Mouse (Mus musculus): ENCODE data around the gene Arhgap22.

Gene Arhgap22

DNA sequence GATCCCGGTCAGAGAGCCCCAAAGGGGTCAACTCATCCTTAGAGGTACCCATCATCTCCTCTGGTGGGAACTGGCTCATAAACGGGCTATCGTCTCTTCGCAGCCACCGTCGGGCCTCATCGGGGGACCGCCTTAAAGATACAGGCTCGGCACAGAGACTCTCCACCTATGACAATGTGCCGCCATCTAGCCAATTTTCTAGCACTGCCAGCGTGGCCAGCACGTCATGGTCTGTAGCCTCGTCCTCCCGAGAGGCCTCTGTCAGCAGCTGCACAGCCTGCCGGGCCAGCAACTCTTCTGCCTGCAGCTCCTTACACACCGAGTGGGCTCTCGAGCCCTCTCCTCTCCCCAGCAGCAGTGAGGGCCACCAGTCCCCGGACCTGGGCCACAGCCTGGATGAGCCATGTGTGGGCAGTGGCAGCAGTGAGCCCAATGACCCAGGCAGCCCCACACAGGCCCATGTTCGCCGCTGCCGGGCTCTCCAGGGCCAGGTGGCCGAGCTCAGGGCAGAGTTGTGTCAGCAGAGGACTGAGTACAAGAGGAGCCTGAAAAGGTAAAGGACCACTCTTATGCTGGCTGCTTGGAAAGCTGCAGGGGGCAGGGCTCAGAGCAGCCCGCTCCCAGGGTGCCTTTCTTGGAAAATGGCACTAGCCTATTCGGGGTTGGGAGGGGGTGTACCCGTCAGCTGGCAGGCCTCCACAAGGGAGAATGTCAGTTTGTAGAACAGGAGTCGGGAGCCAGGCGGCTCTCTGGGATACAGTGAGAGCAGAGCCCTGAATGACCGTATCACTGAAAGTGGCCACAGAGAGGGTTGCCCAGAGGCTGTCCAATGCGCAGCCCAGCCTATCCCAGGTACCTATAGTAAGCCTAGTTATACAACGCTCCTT, 153.3 kb downstream of the Arhgap22 start:
- DNase-seq (ENCODE audit: low read depth, low spot score), result no peak

DNA sequence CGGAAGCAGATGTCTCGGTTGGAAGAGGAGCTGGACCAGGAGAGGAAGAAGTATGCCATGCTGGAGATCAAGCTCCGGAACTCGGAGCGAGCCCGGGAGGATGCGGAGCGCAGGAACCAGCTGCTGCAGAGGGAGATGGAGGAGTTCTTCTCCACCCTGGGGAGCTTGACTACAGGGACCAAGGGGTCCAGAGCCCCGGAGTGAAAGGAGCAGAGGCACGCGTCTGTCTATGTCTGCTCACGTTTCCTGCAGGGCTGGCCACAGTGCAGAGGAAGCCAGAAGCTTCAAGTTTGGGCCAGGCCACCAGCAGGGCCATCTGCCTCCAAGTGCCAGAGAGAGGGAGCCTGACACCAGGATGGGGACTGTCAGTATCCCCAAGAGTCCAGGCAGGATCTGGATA, 155.5 kb downstream of the Arhgap22 start:
- DNase-seq (ENCODE audit: low read depth, low spot score), result no peak

DNA sequence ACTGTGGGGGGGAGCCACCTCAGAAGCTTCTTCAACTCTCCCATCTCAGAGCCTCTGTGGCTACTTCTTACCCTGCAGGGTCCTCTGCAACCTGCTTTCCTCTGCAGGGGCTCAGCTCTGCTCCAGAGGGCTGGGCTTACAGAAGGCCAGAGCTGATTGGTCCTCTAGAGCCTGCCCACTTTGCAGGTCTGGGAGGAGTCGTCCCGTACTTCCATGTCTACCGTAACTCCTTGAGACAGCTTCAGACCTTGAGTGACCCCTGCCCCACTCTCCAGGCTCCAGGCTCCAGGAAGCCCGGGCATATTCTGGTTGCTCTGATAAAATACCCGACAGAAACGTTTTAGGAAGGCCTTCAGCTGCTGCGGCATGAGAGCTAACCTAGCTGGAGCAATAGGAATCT, 156.2 kb downstream of the Arhgap22 start:
- no peak for DNase-seq (ENCODE audit: low read depth, low spot score)

DNA sequence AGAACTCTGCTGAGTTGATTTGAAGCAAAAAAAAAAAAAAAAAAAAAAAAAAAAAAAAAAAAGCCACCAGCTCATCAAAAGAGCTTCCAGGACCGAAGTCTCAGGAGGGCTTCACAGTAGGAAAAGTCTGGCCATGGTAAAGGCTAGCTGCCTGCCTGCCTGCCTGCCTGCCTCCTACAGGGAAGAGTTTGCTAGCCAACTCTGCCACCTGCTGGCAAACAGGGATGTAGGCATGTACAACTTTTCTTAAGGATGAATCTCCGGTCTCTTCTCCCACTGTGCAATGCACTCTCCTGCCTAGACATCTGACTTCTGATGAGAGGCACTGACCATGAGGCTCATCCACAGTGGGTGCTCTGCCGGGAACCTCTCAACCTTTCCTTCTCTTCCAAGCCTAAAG, 157.4 kb downstream of the Arhgap22 start:
- peak; percentile 54 for DNase-seq (ENCODE audit: low read depth, low spot score)

DNA sequence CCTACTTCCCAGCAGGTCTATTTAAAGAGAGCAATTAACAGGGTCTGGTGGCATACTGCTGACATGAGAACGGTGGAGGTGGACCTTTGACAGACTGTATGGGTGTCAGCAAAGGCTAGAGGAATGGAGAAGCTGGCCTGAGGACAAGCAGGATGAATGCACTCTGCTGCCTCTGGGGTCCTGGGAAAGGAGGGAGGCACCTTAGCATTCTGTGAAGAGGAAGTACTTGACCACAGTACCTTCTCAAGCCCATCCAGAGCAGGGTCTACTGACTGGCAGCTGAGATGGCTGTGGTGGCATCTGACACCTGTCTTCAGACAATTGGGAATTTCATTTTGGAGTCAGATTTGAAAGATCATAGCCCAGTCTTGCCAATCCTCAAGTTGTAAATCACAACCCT, 159.4 kb downstream of the Arhgap22 start:
- no peak for DNase-seq (ENCODE audit: low read depth, low spot score)

DNA sequence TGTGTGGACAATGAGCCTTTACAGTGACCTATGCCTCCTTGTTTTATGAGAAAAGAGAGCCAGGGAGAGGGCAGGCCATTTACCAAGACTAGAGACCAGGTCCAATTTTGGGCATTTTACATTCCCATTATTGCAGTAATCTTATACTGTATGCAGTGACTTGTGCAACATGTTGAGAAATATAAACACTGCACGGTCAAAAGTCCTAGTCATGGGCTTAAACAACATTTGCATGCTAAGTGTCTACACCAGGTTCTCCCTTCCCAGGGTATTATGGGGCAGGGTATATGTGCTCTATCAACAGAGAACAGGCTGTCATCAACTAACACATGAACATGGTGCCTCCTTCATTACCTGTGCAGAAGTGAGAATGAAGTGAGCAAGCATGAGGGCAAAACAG, 160.3 kb downstream of the Arhgap22 start:
- DNase-seq (ENCODE audit: low read depth, low spot score), result no peak

DNA sequence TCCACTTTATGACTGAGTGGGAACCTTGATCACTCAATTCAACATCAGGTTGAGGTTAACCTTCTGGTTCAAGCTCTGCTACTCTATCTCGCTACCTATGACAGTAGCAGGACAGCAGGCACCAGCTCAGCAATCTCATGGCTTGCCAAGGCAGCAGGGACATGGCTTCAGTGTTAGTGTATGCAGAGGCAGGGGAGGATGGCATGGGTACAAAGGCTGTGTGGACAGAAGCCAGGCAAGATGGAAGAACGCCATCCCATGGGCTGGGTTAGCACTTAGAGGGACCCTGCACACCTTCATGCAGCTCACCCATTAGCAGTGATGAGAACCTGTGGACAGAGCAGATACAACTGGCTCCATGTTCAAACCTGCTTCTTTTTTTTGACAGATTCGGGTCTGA, 163.4 kb downstream of the Arhgap22 start:
- DNase-seq (ENCODE audit: low read depth, low spot score), result no peak

DNA sequence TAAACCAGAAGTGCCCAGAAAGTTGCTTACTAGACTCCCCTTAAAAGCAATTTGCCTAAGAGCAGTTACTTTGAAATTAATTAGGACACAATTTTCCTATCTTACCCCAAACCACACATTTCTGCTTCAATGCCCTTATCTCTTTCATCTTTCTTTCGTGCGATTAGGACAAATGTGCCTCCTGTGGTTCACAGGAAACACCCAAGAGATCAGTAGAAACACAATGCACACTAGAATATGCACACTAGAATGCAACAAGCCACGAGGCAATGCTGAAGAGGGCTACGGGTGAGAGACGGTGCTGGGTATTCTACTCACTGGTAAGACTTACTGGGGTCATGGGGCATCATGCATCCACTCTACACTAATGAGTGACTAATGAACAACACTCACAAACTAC, 164.9 kb downstream of the Arhgap22 start:
- DNase-seq (ENCODE audit: low read depth, low spot score), result no peak

DNA sequence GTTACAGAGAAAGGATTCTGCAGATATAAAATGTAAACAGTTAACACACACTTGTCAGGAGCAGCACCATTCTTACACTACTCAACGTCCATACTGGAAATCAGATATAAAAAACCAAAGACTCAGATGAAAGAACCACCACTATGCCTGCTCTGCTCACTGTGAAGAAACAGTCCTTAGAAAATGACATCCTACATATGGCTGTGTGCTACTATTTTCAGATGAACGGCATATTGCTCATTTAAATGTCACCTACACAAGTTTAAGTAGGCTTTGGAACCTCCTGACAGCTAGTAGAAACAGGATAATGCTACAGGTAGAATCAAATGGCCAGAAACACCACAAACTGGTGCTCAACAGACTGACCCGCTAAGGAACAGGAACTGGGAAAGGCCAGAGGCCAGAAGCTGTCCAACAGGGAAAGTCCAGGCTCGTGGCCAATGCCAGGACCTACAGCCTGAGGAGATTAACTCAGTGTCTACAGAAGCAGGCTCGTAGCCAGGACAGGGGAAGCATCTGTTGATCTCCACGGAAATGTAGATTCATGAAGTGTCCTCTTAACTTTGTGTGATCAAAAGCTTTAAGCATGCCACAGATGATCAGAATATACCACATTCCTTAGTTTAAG, 167.1 kb downstream of the Arhgap22 start:
- no peak for DNase-seq (ENCODE audit: low read depth, low spot score)

DNA sequence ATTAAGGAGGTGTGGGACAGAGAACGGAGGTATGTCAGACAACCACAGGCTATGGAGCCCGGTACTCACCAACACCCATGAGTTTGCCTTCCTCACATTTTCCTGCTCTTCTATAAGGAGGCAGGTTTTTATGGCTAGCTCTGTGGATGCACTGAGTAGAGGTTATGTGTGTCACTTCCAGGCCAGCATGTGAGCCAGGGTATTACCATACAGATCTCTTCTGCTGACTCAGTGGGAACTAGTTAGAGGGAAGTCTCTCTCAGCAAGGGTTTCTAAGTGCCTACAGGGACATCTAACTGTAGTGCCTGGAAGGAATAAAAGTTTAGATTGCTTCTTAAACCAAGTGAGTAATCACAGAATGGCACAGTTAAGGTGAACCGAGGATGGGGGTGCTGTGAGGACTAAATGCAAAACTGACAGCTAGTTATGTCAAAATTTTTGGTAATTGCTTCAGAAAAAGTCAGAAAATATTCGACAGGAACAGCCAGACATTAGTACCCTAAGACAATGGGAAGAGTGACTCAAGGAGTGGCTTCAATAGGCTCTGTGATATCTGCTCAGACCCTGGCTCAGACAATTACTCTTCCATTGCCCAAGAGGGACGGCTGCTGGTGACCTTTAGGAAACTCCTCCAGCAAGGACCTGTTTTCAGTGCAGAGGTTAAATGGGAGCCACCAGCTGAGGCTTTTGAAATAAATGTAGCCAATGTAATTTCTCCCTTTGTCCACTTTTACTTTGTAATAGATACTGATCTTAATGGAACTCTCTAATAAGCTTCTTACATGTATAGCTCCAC, 184.4 kb downstream of the Arhgap22 start:
- no peak for DNase-seq (ENCODE audit: low read depth, low spot score)

DNA sequence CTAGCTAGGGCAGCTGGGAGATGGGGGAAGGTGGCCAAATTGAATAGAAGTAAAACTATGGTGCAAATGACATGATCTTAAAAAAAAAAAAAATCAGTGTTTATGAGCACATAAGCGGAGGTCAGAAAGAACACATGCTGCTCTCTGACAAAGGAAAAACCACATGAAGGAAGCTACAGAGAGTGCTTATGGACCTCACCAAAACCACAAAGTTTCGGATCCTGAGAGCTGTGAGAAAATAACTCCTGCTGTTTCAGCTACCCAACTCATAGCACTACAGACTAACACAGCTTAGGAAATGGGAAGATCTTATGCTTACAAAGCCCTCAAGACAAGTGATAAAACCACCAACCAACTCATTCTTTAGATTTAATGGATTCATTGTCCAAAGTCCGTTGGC, 186.2 kb downstream of the Arhgap22 start:
- no peak for DNase-seq (ENCODE audit: low read depth, low spot score)

DNA sequence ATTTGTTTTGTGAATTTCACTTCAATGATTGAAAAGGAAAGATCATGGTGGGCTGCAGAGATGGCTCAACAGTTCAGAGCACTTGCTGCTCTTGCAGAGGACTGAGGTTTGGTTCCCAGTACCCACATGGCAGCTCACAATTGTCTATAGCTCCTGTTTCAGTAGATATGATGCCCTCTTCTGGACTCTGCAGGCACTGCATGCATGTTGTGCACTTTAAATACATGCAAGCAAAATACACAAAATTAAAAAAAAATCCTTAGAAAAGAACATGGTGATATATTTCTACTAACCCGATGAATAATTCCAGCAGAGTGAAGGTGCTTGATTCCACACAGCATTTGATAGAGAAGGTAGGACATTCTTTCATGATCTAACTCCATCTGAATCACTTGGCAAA, 188.5 kb downstream of the Arhgap22 start:
- no peak for DNase-seq (ENCODE audit: low read depth, low spot score)

DNA sequence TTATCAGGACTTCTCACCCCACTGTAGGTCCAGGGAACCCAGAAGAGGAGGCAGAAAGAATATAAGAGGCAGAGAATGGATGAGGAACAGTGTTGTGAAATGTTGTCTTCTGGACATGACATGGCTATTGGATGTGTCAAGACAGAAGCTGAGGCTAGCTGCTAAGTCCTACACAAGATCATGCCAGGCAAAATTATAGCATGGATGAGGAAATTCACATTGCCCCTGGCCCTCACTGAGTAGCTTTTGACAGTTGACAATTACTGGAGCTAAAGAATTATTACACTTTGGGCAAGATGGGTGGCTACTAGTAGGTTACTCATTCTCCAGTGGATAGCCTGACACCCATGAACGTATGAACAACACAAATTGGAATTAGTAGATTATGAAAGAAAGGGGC, 201.9 kb downstream of the Arhgap22 start:
- DNase-seq (ENCODE audit: low read depth, low spot score), result no peak

DNA sequence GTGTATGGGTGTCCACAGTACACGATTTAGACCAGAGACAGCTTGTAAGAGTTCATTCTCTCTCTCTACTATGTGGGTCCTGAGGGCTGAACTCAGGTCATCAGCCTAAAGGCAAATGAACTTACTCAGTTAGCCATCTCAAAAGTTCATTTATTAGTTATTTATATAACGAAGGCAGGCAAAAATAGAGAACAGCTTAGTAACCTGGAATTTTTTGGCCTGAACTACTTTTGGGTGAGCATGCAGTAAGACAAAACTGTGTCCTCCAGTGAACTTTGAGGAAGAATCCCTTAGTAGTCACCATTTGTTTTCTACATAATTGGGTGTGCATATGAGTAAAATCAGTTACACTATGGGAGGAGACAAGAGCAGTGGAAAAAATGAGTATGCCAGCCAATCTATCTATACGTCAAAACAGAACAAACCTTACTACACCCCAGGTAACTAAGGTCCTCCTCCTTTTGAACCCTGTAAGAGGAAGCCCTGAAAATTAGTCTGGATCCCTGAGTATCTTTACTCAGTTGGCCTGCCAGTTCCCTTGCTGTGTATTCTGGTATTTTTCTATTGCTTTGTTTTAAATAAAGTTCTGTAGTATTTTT, 204.6 kb downstream of the Arhgap22 start:
- DNase-seq (ENCODE audit: low read depth, low spot score), result no peak
